Mouse (Mus musculus) MEL (cell line): ENCODE measurements around the gene Scaf11. TPM values are rescaled to one million over a fixed set of nuclear protein-coding genes. Genes with fewer than 3 reads are reported as not detected.

ENCODE experiments used
- DNase-seq: peaks from one replicate; pipeline ENCODE4 v3.0.0; 2011; ENCODE audit warnings: low read depth, low spot score
- H3K27ac ChIP-seq: 2 replicates; pipeline ENCODE4 v1.5.1; 2012; ENCODE audit warnings: low read depth, mild to moderate bottlenecking, control low read depth, low read length, moderate library complexity; ENCODE audit not compliant: control insufficient read depth
- H3K27me3 ChIP-seq, 2 experiments: fragments of 150-350 bp in 1 of 2; sonication (generic) in 1 of 2; 2 replicates each; pipeline ENCODE4 v1.6.1; 2012; ENCODE audit warnings: low read length in 2 of 2, mild to moderate bottlenecking in 2 of 2, improper control_type of control experiment in 1 of 2, moderate library complexity in 1 of 2; ENCODE audit not compliant: insufficient read depth in 2 of 2, control insufficient read depth in 1 of 2
- H3K36me3 ChIP-seq, 2 experiments: 2 replicates each; pipeline ENCODE4 v1.6.1; 2012 to 2014; ENCODE audit warnings: low read length in 2 of 2, improper control_type of control experiment in 1 of 2, inconsistent platforms in 1 of 2, mild to moderate bottlenecking in 1 of 2; ENCODE audit not compliant: insufficient read depth in 2 of 2, control insufficient read depth in 1 of 2
- H3K4me1 ChIP-seq, 2 experiments: fragments of 150-350 bp in 1 of 2; sonication (generic) in 1 of 2; 2 replicates each; pipeline ENCODE4 v1.6.1; 2012; ENCODE audit warnings: low read length in 2 of 2, improper control_type of control experiment in 1 of 2, mild to moderate bottlenecking in 1 of 2; ENCODE audit not compliant: insufficient read depth in 2 of 2, control insufficient read depth in 1 of 2
- H3K4me3 ChIP-seq, 2 experiments: fragments of 150-350 bp in 1 of 2; sonication (generic) in 1 of 2; 2 replicates each; pipeline ENCODE4 v1.5.1; 2012; ENCODE audit warnings: low read depth in 2 of 2, low read length in 2 of 2, mild to moderate bottlenecking in 2 of 2, moderate library complexity in 2 of 2, control low read depth in 1 of 2, improper control_type of control experiment in 1 of 2; ENCODE audit not compliant: control insufficient read depth in 1 of 2, insufficient read depth in 1 of 2
- H3K79me2 ChIP-seq: 2 replicates; pipeline ENCODE4 v1.6.1; 2012; ENCODE audit warnings: mild to moderate bottlenecking, low read length, moderate library complexity; ENCODE audit not compliant: control insufficient read depth, poor library complexity, insufficient read depth
- H3K9ac ChIP-seq: 2 replicates; pipeline ENCODE4 v1.6.1; 2012; ENCODE audit warnings: low read depth, mild to moderate bottlenecking, control low read depth, low read length, moderate library complexity; ENCODE audit not compliant: control insufficient read depth, poor library complexity, severe bottlenecking
- H3K9me3 ChIP-seq: fragments of 150-350 bp; sonication (generic); replicated peaks from 2 replicates; pipeline ENCODE4 v1.6.1; 2012; ENCODE audit warnings: mild to moderate bottlenecking, low read length, improper control_type of control experiment, moderate library complexity; ENCODE audit not compliant: insufficient read depth
- BHLHE40 ChIP-seq: IDR thresholded peaks from 2 replicates; pipeline ENCODE4 v1.6.1; 2012; ENCODE audit warnings: low read depth, mild to moderate bottlenecking, inconsistent platforms, low read length, improper control_type of control experiment, borderline replicate concordance
- CHD2 ChIP-seq: IDR thresholded peaks from 2 replicates; pipeline ENCODE4 v1.6.1; 2011; ENCODE audit warnings: low read length, improper control_type of control experiment
- CTCF ChIP-seq, 3 experiments: IDR thresholded peaks in 2 of 3; conservative IDR thresholded peaks in 1 of 3; 2 replicates each; pipeline ENCODE4 v1.5.1; 2011 to 2012; ENCODE audit warnings: low read length in 3 of 3, low read depth in 2 of 3, mild to moderate bottlenecking in 2 of 3, improper control_type of control experiment in 1 of 3, inconsistent platforms in 1 of 3, mixed read lengths in 1 of 3, moderate library complexity in 1 of 3; ENCODE audit not compliant: control insufficient read depth in 1 of 3, insufficient read depth in 1 of 3, poor library complexity in 1 of 3, severe bottlenecking in 1 of 3
- EP300 ChIP-seq, 2 experiments: IDR thresholded peaks; 2 replicates each; pipeline ENCODE4 v1.6.1; 2011; ENCODE audit warnings: improper control_type of control experiment in 2 of 2, low read length in 2 of 2, low read depth in 1 of 2, mild to moderate bottlenecking in 1 of 2
- ETS1 ChIP-seq: IDR thresholded peaks from 2 replicates; pipeline ENCODE4 v1.6.1; 2012; ENCODE audit warnings: low read depth, mild to moderate bottlenecking, inconsistent platforms, low read length, improper control_type of control experiment, moderate library complexity
- GABPA ChIP-seq: IDR thresholded peaks from 2 replicates; pipeline ENCODE4 v1.6.1; 2012; ENCODE audit warnings: low read depth, mild to moderate bottlenecking, inconsistent platforms, low read length, improper control_type of control experiment, moderate library complexity
- GATA1 ChIP-seq: IDR thresholded peaks from 2 replicates; pipeline ENCODE4 v1.6.1; 2011; ENCODE audit warnings: low read depth, low read length, improper control_type of control experiment
- JUND ChIP-seq: IDR thresholded peaks from 2 replicates; pipeline ENCODE4 v1.6.1; 2011; ENCODE audit warnings: low read depth, mild to moderate bottlenecking, improper control_type of control experiment, low read length
- MAX ChIP-seq: IDR thresholded peaks from 2 replicates; pipeline ENCODE4 v1.6.1; 2011; ENCODE audit warnings: low read length, improper control_type of control experiment
- MEF2A ChIP-seq: IDR thresholded peaks from 2 replicates; pipeline ENCODE4 v1.6.1; 2014; ENCODE audit warnings: low read depth, mild to moderate bottlenecking, inconsistent platforms, low read length, improper control_type of control experiment; ENCODE audit not compliant: poor library complexity, insufficient replicate concordance, severe bottlenecking; ENCODE audit errors: extremely low read depth
- MYB ChIP-seq: IDR thresholded peaks from 2 replicates; pipeline ENCODE4 v1.6.1; 2011; ENCODE audit warnings: mild to moderate bottlenecking, low read depth, low read length, improper control_type of control experiment
- POLR2A ChIP-seq, 2 experiments: IDR thresholded peaks; 2 replicates each; pipeline ENCODE4 v1.6.1; 2011 to 2012; ENCODE audit warnings: low read length in 2 of 2, mild to moderate bottlenecking in 2 of 2, control low read depth in 1 of 2, improper control_type of control experiment in 1 of 2, low read depth in 1 of 2, moderate library complexity in 1 of 2; ENCODE audit not compliant: control insufficient read depth in 1 of 2, insufficient read depth in 1 of 2, poor library complexity in 1 of 2
- RAD21 ChIP-seq: IDR thresholded peaks from 2 replicates; pipeline ENCODE4 v1.6.1; 2011; ENCODE audit warnings: mild to moderate bottlenecking, low read depth, low read length, improper control_type of control experiment
- RCOR1 ChIP-seq: IDR thresholded peaks from 2 replicates; pipeline ENCODE4 v1.6.1; 2012; ENCODE audit warnings: low read depth, mild to moderate bottlenecking, inconsistent platforms, low read length, improper control_type of control experiment
- SMC3 ChIP-seq: IDR thresholded peaks from 2 replicates; pipeline ENCODE4 v1.6.1; 2011; ENCODE audit warnings: low read depth, low read length, improper control_type of control experiment
- TBP ChIP-seq: IDR thresholded peaks from 2 replicates; pipeline ENCODE4 v1.8.0; 2011; ENCODE audit warnings: low read depth, low read length, improper control_type of control experiment
- ZC3H11A ChIP-seq: IDR thresholded peaks from 2 replicates; pipeline ENCODE4 v1.6.1; 2012; ENCODE audit warnings: low read depth, mild to moderate bottlenecking, inconsistent platforms, low read length, improper control_type of control experiment
- polyA plus RNA-seq, 2 experiments: library from polyadenylated mRNA; stranded (reverse) in 1 of 2; unstranded in 1 of 2; fragments of >175 nt in 1 of 2; fragments of >200 nt in 1 of 2; gene quantifications; 2 replicates each; pipeline versions ENCODE4 v1.2.1 to v1.2.4; 2012; ENCODE audit warnings: low replicate concordance in 2 of 2, low read depth in 1 of 2; ENCODE audit not compliant: insufficient read length in 2 of 2, insufficient read depth in 1 of 2, missing spikeins in 1 of 2
- total RNA-seq: library from RNA; depleted of rRNA; stranded (reverse); fragments of 300-350 nt; gene quantifications from 2 replicates; pipeline ENCODE4 v1.2.3, GENCODE M21; 2012; rRNA removed

Gene Scaf11
- total and polyA plus RNA-seq, 3 experiments = 137 to 242 (median 165) TPM

DNA sequence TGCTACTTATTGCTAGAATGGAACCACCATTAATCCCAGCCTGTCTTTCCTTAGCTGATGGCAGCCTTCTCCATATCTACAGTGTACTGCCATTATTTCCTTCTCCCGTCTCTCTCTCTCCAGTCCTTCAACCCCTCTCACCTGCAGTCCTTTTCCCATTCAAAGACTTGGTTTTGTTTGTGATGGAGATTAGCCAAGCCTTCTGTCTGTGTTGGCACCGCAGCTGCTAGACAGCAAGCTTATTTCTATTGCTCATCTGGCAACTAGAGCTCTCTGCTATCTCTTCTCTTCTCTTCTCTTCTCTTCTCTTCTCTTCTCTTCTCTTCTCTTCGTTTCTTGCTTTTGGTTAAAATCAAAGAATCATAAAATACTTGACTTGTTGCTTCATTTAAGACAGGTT lies 95.3 kb downstream of the Scaf11 start:
- peaks cover 0 to 5% of the 10 kb centered on the region in 2 experiments; a peak in 2 of 4 replicates for H3K36me3 ChIP-seq
- DNase-seq = no peak
- H3K4me3 ChIP-seq = no peak overlapping the region
- no peaks in the 10 kb centered on the region for H3K9me3 ChIP-seq
- no peak overlapping the region for H3K9ac ChIP-seq
- H3K4me1 ChIP-seq = no peaks in the 10 kb centered on the region
- H3K27me3 ChIP-seq = no peaks in the 10 kb centered on the region; a peak in 1 of 4 replicates
- H3K79me2 ChIP-seq = no peaks in the 10 kb centered on the region
- H3K27ac ChIP-seq = no peak overlapping the region
- TF ChIP-seq RCOR1 = no peak
- TF ChIP-seq RAD21 = no peak
- TF ChIP-seq TBP = no peak
- TF ChIP-seq CTCF (IDR thresholded peaks at IDR 0.05 in 2 of 3, conservative IDR thresholded peaks at IDR 0.05 in 1 of 3; ENCODE audit: control insufficient read depth in 1 of 3, insufficient read depth in 1 of 3, low read depth in 2 of 3, low read length in 3 of 3, poor library complexity in 1 of 3, severe bottlenecking in 1 of 3) = no peak
- TF ChIP-seq GABPA = no peak
- TF ChIP-seq GATA1 = no peak
- no peak for TF ChIP-seq CHD2
- no peak for TF ChIP-seq MAX
- no peak for TF ChIP-seq EP300 (IDR thresholded peaks at IDR 0.05; ENCODE audit: low read depth in 1 of 2, low read length in 2 of 2)
- no peak for TF ChIP-seq ZC3H11A
- TF ChIP-seq POLR2A (IDR thresholded peaks at IDR 0.05; ENCODE audit: control insufficient read depth in 1 of 2, insufficient read depth in 1 of 2, low read depth in 1 of 2, low read length in 2 of 2, poor library complexity in 1 of 2) = no peak
- TF ChIP-seq ETS1 = no peak
- no peak for TF ChIP-seq SMC3
- TF ChIP-seq BHLHE40 = no peak
- no peak for TF ChIP-seq MEF2A
- no peak for TF ChIP-seq MYB
- TF ChIP-seq JUND = no peak

Other genes starting within 250 kb of the Scaf11 start
- gene Arid2, start 173.3 kb downstream of the Scaf11 start, total RNA-seq = 20.3 and 21.3 TPM in 2 replicates
- gene Arid2, start 173.3 kb downstream of the Scaf11 start, polyA plus RNA-seq = 10 to 100 TPM; 25.9 to 31.2 TPM
- not detected in 2 replicates for gene Slc38a1, start 182.1 kb upstream of the Scaf11 start, total RNA-seq
- under 1 TPM in 1 of 2 experiments, not detected in 1; 0.03 TPM for gene Slc38a1, start 182.1 kb upstream of the Scaf11 start, polyA plus RNA-seq
- 80.6 and 150 TPM in 2 replicates for gene Slc38a2, start 238.9 kb upstream of the Scaf11 start, total RNA-seq
- gene Slc38a2, start 238.9 kb upstream of the Scaf11 start, polyA plus RNA-seq = 100 to 1,000 TPM; 177 to 590 TPM